Mouse (Mus musculus) thymus, adult 2 months (tissue): ENCODE results near the gene Txndc11. TPM values are rescaled to one million over a fixed set of nuclear protein-coding genes. Genes with fewer than 3 reads are reported as not detected.

Source experiments
- DNase-seq: peaks from one replicate; pipeline ENCODE4 v3.0.0; 2021
- H3K27ac ChIP-seq: fragments of 200-500 bp; 2 replicates; pipeline ENCODE4 v1.5.1; 2012; ENCODE audit warnings: low read length, control low read depth; ENCODE audit not compliant: control insufficient read depth, insufficient read depth
- H3K27me3 ChIP-seq: fragments of 200-500 bp; 2 replicates; pipeline ENCODE4 v1.6.1; 2012; ENCODE audit warnings: mild to moderate bottlenecking, low read length, moderate library complexity, mixed read lengths; ENCODE audit not compliant: control insufficient read depth, insufficient read depth
- H3K36me3 ChIP-seq: fragments of 200-500 bp; 2 replicates; pipeline ENCODE4 v1.6.1; 2012; ENCODE audit warnings: mild to moderate bottlenecking, low read length, moderate library complexity; ENCODE audit not compliant: control insufficient read depth, insufficient read depth
- H3K4me1 ChIP-seq: fragments of 200-500 bp; replicated peaks from 2 replicates; pipeline ENCODE4 v1.6.1; 2012; ENCODE audit warnings: low read length; ENCODE audit not compliant: control insufficient read depth, insufficient read depth
- H3K4me3 ChIP-seq: fragments of 200-500 bp; 2 replicates; pipeline ENCODE4 v1.5.1; 2012; ENCODE audit warnings: mild to moderate bottlenecking, low read length, control low read depth, moderate library complexity; ENCODE audit not compliant: control insufficient read depth, insufficient read depth
- CTCF ChIP-seq: fragments of 200-500 bp; IDR thresholded peaks from 2 replicates; pipeline ENCODE4 v1.5.1; 2012; ENCODE audit warnings: mild to moderate bottlenecking, control low read depth, low read length, moderate library complexity, borderline replicate concordance; ENCODE audit not compliant: control insufficient read depth, poor library complexity, insufficient read depth; ENCODE audit errors: extremely low read depth
- POLR2A ChIP-seq: fragments of 200-500 bp; IDR thresholded peaks from 2 replicates; pipeline ENCODE4 v1.6.1; 2012; ENCODE audit warnings: mild to moderate bottlenecking, low read length, control low read depth, moderate library complexity; ENCODE audit not compliant: control insufficient read depth, poor library complexity, insufficient read depth; ENCODE audit errors: extremely low read depth
- WGBS: fragments of 180-500 bp; shearing (Covaris S2); methylation state at CpG from one replicate; pipeline ENCODE4 v1.1.7; 2018; 5-methylcytosine and 5-hydroxymethylcytosine counted together
- polyA plus RNA-seq: library from polyadenylated mRNA; depleted of rRNA; stranded (reverse); fragments of >200 nt; gene quantifications from 2 replicates; pipeline ENCODE4 v1.2.3, GENCODE M21; 2012; rRNA removed

Gene Txndc11
- polyA plus RNA-seq, 1 experiment = 35.1 TPM

DNA sequence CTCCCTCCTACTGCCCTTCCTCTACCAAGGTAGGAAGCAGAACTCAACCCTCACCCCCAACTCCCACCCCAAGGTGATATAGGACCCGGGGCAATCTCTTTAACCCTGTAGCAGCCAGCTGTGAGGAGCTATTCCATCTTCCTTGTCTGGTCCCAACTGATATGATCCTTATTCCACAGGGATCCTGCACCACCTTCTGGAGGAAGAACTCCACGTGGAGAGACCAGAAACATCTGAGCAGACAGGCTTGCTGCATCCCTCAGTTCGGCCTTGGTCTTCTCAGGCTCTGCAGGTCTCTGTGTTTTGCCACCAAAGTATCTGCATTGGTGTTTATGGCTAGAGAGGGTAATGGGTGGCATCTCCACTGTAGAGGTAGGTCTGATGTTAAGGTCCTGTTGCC lies 103.1 kb downstream of the Txndc11 start:
- no peak for DNase-seq
- Histone ChIP-seq H3K4me3 (no peak overlapping the region), H3K27me3 (no peaks in the 10 kb centered on the region), H3K27ac (no peak overlapping the region), H3K4me1 (no peaks in the 10 kb centered on the region), H3K36me3 (no peaks in the 10 kb centered on the region)
- no peak for TF ChIP-seq POLR2A
- no peak for TF ChIP-seq CTCF
- WGBS = 75% methylated on average over 3 of the region's 3 CpGs

DNA sequence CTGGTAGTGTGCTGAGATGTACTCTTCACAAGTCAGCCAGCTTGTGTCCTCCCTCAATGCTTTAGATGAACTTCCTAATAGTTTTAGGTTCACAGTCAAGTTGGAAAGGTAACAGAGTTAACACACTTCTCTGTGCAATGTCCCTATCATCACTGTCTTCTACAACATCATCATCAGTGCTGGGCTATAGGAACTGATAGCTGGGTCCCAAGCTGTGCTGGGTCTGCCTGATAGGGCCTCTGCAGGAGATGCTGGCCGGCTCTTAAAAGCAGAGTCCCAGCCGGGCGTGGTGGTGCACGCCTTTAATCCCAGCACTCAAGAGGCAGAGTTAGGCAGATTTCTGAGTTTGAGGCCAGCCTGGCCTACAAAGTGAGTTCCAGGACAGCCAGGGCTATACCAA lies 103.6 kb downstream of the Txndc11 start:
- no peaks in the 10 kb centered on the region for H3K27me3 ChIP-seq
- no peak for TF ChIP-seq CTCF
- no peak for TF ChIP-seq POLR2A
- WGBS = 97% methylated on average over 4 of the region's 4 CpGs
- H3K36me3 ChIP-seq = no peaks in the 10 kb centered on the region
- H3K4me1 ChIP-seq = no peaks in the 10 kb centered on the region
- no peak overlapping the region for H3K4me3 ChIP-seq
- no peak for DNase-seq
- no peak overlapping the region for H3K27ac ChIP-seq

DNA sequence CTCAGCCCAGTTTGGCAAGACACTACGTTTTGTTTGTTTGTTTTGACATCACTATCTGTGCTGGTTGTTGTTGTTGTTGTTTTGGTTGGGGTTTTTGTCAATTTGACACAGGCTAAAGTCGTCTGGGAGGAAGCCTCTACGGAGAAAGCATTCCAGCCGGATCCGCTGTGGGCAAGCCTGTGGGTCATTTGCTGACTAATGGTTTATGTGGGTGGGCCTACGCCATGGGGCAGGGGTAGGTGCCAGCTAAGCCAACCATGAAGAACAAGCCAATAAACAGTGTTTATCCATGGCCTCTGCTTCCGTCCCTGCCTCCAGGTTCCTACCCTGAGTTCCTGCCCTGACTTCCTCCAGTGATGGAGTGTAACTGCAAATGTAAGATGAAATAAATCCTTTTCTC lies 106.2 kb downstream of the Txndc11 start:
- TF ChIP-seq CTCF (no peak), POLR2A (no peak)
- Histone ChIP-seq H3K4me3 (no peak overlapping the region), H3K27me3 (no peaks in the 10 kb centered on the region), H3K36me3 (no peaks in the 10 kb centered on the region), H3K4me1 (no peaks in the 10 kb centered on the region), H3K27ac (no peak overlapping the region)
- DNase-seq = no peak
- WGBS = 96% methylated on average over 7 of the region's 7 CpGs

Other genes starting within 250 kb of the Txndc11 start
- 78.6 and 85.4 TPM in 2 replicates for gene Snn, start 73.7 kb downstream of the Txndc11 start, polyA plus RNA-seq
- gene Litaf, start 68.5 kb downstream of the Txndc11 start, polyA plus RNA-seq = 107 TPM in 2 replicates
- 114 and 116 TPM in 2 replicates for gene Zc3h7a, start 41.7 kb upstream of the Txndc11 start, polyA plus RNA-seq
- gene Rsl1d1, start 68.7 kb upstream of the Txndc11 start, polyA plus RNA-seq = 10.7 and 12.0 TPM in 2 replicates
- gene Gspt1, start 119.7 kb upstream of the Txndc11 start, polyA plus RNA-seq = 47.5 and 78.7 TPM in 2 replicates
- gene Tnfrsf17, start 179.2 kb upstream of the Txndc11 start, polyA plus RNA-seq = 1.2 and 2.7 TPM in 2 replicates
- gene Snx29, start 188.3 kb upstream of the Txndc11 start, polyA plus RNA-seq = 15.0 and 16.9 TPM in 2 replicates